Mouse (Mus musculus) intestine, embryonic 15.5 days (tissue): ENCODE data around the gene Rab40c. TPM values are rescaled to one million over a fixed set of nuclear protein-coding genes. Genes with fewer than 3 reads are reported as not detected.
A peak's percentile ranks its signal among the peaks of the same experiment; 100 is the strongest.

Experiments
- ATAC-seq: fragments of 200-750 bp; cut with Nextera tagmentation; 2 replicates; pipeline ENCODE4 v1.8.0; 2017; ENCODE audit warnings: moderate TSS enrichment, moderate library complexity
- H3K27ac ChIP-seq: fragments of 300-500 bp; sonication (generic); 2 replicates; pipeline ENCODE4 v1.5.1; 2015; ENCODE audit warnings: mild to moderate bottlenecking, inconsistent platforms
- H3K27me3 ChIP-seq: fragments of 300-500 bp; sonication (generic); replicated peaks from 2 replicates; pipeline ENCODE4 v1.6.1; 2015; ENCODE audit warnings: inconsistent platforms
- H3K36me3 ChIP-seq: fragments of 300-500 bp; sonication (generic); 2 replicates; pipeline ENCODE4 v1.6.1; 2015; ENCODE audit warnings: inconsistent platforms
- H3K4me1 ChIP-seq: fragments of 300-500 bp; sonication (generic); replicated peaks from 2 replicates; pipeline ENCODE4 v1.6.1; 2015; ENCODE audit warnings: inconsistent platforms
- H3K4me2 ChIP-seq: fragments of 300-500 bp; sonication (generic); replicated peaks from 2 replicates; pipeline ENCODE4 v1.6.1; 2015; ENCODE audit warnings: mild to moderate bottlenecking, inconsistent platforms
- H3K4me3 ChIP-seq: fragments of 300-500 bp; sonication (generic); replicated peaks from 2 replicates; pipeline ENCODE4 v1.5.1; 2015; ENCODE audit warnings: inconsistent platforms
- H3K9ac ChIP-seq: fragments of 300-500 bp; sonication (generic); 2 replicates; pipeline ENCODE4 v1.6.1; 2015; ENCODE audit warnings: inconsistent platforms
- H3K9me3 ChIP-seq: fragments of 300-500 bp; sonication (generic); 2 replicates; pipeline ENCODE4 v1.6.1; 2016; ENCODE audit warnings: inconsistent platforms
- WGBS: fragments of 180-500 bp; shearing (Covaris S2); methylation state at CpG from one replicate; pipeline ENCODE4 v1.1.7; 2015; 5-methylcytosine and 5-hydroxymethylcytosine counted together
- polyA plus RNA-seq: library from polyadenylated mRNA; unstranded; fragments of >200 nt; fragmentation: Nextera tagmentation; extraction: Ambion mirVana; gene quantifications from 2 replicates; pipeline ENCODE4 v1.2.1, GENCODE M21; 2015

The Rab40c gene
- polyA plus RNA-seq, 1 experiment from 2014 or later = 21.4 TPM

- H3K27me3 ChIP-seq = no peaks in the 10 kb centered on the region
- H3K36me3 ChIP-seq = peaks cover 24% of the 10 kb centered on the region
- H3K9me3 ChIP-seq = no peaks in the 10 kb centered on the region
- H3K4me3 ChIP-seq = no peak overlapping the region
- H3K27ac ChIP-seq = 0 out of 2 replicates have a peak overlapping the region, but pooled peaks have one; percentile 13
- ATAC-seq = no peak
- H3K9ac ChIP-seq = no peak overlapping the region
- H3K4me2 ChIP-seq = no peak overlapping the region
- WGBS = 67% methylated on average over 10 of the region's 10 CpGs
- H3K4me1 ChIP-seq = no peaks in the 10 kb centered on the region
Observed at GRCm38 (mm10) chr17:25887467-25887866, 32.1 kb downstream of the Rab40c start.

- no peak for ATAC-seq
Observed at GRCm38 (mm10) chr17:25886806-25887205, 32.7 kb downstream of the Rab40c start.

GRCm38 (mm10) chr17:25885636-25886035, 33.9 kb downstream of the Rab40c start:
- Histone ChIP-seq H3K9ac (no peak overlapping the region), H3K36me3 (peaks cover 24% of the 10 kb centered on the region), H3K27me3 (no peaks in the 10 kb centered on the region), H3K9me3 (no peaks in the 10 kb centered on the region), H3K4me2 (no peak overlapping the region), H3K27ac (no peak overlapping the region), H3K4me3 (no peak overlapping the region), H3K4me1 (peaks cover 4% of the 10 kb centered on the region; the same call in 1 of the 2 replicates)
- WGBS = 67% methylated on average over 4 of the region's 4 CpGs
- no peak for ATAC-seq

More at GRCm38 (mm10) chr17:25886806-25887205, 32.7 kb downstream of the Rab40c start:
- Histone ChIP-seq H3K4me1 (no peaks in the 10 kb centered on the region), H3K27ac (no peak overlapping the region), H3K27me3 (no peaks in the 10 kb centered on the region), H3K9me3 (no peaks in the 10 kb centered on the region), H3K4me3 (no peak overlapping the region), H3K4me2 (no peak overlapping the region), H3K9ac (no peak overlapping the region), H3K36me3 (peaks cover 24% of the 10 kb centered on the region)

- WGBS = 93% methylated on average over 3 of the region's 3 CpGs
- H3K4me2 ChIP-seq = no peak overlapping the region
- no peak for ATAC-seq
- no peak overlapping the region for H3K27ac ChIP-seq
- H3K9ac ChIP-seq = no peak overlapping the region
- no peaks in the 10 kb centered on the region for H3K9me3 ChIP-seq
- H3K36me3 ChIP-seq = peaks cover 18% of the 10 kb centered on the region
- H3K4me1 ChIP-seq = peaks cover 7% of the 10 kb centered on the region; the same call in 1 of the 2 replicates
- H3K27me3 ChIP-seq = no peaks in the 10 kb centered on the region
- H3K4me3 ChIP-seq = no peak overlapping the region
Observed at GRCm38 (mm10) chr17:25883824-25884223, 35.7 kb downstream of the Rab40c start.

DNA sequence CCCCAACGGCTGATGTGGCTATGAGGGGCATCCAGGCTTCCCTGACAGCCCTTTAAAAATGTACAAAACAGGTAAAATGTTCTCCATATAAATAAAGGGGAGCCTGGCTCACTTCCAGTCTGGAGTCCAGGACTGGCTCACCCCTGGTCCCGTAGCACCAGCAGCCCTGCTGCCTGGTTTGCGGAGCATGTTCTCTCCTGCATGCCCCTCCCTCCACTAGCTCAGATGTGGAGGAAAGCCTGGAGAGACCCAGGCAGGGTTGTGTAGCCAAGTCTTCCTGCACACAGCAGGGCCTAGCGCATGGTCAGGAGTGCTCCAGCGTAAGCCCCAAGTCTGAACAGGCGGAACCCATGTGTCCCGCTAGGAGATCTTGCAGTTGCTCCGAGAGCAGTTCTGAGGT, 36.3 kb downstream of the Rab40c start:
- Histone ChIP-seq H3K4me2 (no peak overlapping the region), H3K36me3 (peaks cover 21% of the 10 kb centered on the region), H3K4me1 (peaks cover 7% of the 10 kb centered on the region; the same call in 1 of the 2 replicates), H3K27ac (no peak overlapping the region), H3K4me3 (no peak overlapping the region), H3K27me3 (no peaks in the 10 kb centered on the region), H3K9me3 (no peaks in the 10 kb centered on the region), H3K9ac (no peak overlapping the region)
- ATAC-seq = no peak
- 84% methylated on average over 8 of the region's 8 CpGs for WGBS

- no peaks in the 10 kb centered on the region for H3K9me3 ChIP-seq
- no peak overlapping the region for H3K27ac ChIP-seq
- H3K4me1 ChIP-seq = peaks cover 7% of the 10 kb centered on the region; the same call in 1 of the 2 replicates
- WGBS = 43% methylated on average over 5 of the region's 5 CpGs
- H3K4me2 ChIP-seq = no peak overlapping the region
- no peak for ATAC-seq
- no peaks in the 10 kb centered on the region for H3K27me3 ChIP-seq
- H3K4me3 ChIP-seq = no peak overlapping the region
- H3K36me3 ChIP-seq = peaks cover 25% of the 10 kb centered on the region
- no peak overlapping the region for H3K9ac ChIP-seq
Observed at GRCm38 (mm10) chr17:25882306-25882705, 37.2 kb downstream of the Rab40c start.

GRCm38 (mm10) chr17:25881691-25882090, 37.8 kb downstream of the Rab40c start:
- H3K9ac ChIP-seq = no peak overlapping the region
- peaks cover 25% of the 10 kb centered on the region for H3K36me3 ChIP-seq
- ATAC-seq = no peak
- no peaks in the 10 kb centered on the region for H3K27me3 ChIP-seq
- no peak overlapping the region for H3K27ac ChIP-seq
- no peak overlapping the region for H3K4me2 ChIP-seq
- peaks cover 11% of the 10 kb centered on the region for H3K4me1 ChIP-seq
- H3K9me3 ChIP-seq = no peaks in the 10 kb centered on the region
- H3K4me3 ChIP-seq = no peak overlapping the region
- 40% methylated on average over 4 of the region's 4 CpGs for WGBS

DNA sequence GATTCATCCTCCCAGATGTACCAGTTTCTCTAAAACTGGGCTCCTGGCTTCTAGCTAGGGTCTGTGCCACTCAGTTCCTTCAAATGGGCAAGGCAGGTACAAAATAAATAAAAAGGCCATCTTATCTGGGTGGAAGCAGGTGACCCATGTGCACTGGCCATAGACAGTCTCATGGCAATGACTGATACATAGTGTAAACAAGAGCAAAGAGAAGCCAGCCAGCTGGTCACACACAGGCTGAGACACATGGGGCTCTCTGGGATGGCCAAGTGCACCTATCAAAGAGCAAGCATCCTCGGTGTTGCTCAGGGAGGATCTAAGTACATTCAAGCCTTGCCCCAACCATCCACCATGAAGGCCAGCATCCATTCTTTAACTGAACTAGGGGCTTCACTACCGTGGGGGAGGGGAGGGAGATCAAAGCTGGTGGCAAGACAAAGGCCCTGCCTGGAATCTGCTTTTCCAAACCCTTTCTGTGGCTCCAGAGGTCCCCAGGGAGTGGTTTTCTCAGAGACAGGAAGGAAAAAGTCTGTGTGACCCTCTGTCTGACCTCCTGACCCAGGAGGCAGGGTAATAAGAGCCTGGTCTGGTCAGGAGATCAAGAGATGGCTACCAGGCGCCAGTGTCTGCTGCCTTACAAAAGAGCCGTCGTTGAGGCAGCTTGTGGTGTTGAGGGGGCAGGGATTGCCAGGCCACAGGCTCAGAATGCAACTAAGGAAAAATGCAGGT, 38.5 kb downstream of the Rab40c start:
- Histone ChIP-seq H3K27me3 (no peaks in the 10 kb centered on the region), H3K36me3 (peaks cover 25% of the 10 kb centered on the region), H3K4me1 (peaks cover 17% of the 10 kb centered on the region), H3K9me3 (no peaks in the 10 kb centered on the region), H3K9ac (no peak overlapping the region), H3K27ac (no peak overlapping the region), H3K4me2 (no peak overlapping the region), H3K4me3 (no peak overlapping the region)
- 17% methylated on average over 5 of the region's 5 CpGs for WGBS
- ATAC-seq = no peak

GRCm38 (mm10) chr17:25880196-25880910, 39.2 kb downstream of the Rab40c start, which contains the start of gene Wfikkn1:
Wfikkn1 (minus strand) TSS chr17:25880858.
- 38% methylated on average over 5 of the region's 5 CpGs for WGBS
- Histone ChIP-seq H3K4me1 (peaks cover 21% of the 10 kb centered on the region), H3K4me2 (no peak within 1 kb of the TSS), H3K36me3 (peaks cover 25% of the 10 kb centered on the region), H3K9ac (no peak within 1 kb of the TSS), H3K27ac (no peak within 1 kb of the TSS), H3K4me3 (no peak within 1 kb of the TSS), H3K27me3 (no peaks in the 10 kb centered on the region), H3K9me3 (no peaks in the 10 kb centered on the region)
- no peak for ATAC-seq

GRCm38 (mm10) chr17:25879750-25880149, 39.8 kb downstream of the Rab40c start:
- Histone ChIP-seq H3K27ac (no peak overlapping the region), H3K9me3 (no peaks in the 10 kb centered on the region), H3K4me2 (no peak overlapping the region), H3K27me3 (no peaks in the 10 kb centered on the region), H3K4me1 (peaks cover 21% of the 10 kb centered on the region), H3K9ac (no peak overlapping the region), H3K4me3 (no peak overlapping the region), H3K36me3 (peaks cover 25% of the 10 kb centered on the region)
- no peak for ATAC-seq
- WGBS = 76% methylated on average over 8 of the region's 8 CpGs

- WGBS = 59% methylated on average over 4 of the region's 4 CpGs
- Histone ChIP-seq H3K36me3 (peaks cover 23% of the 10 kb centered on the region), H3K9ac (no peak overlapping the region), H3K27me3 (no peaks in the 10 kb centered on the region), H3K9me3 (no peaks in the 10 kb centered on the region), H3K4me3 (no peak overlapping the region), H3K4me1 (peaks cover 21% of the 10 kb centered on the region), H3K27ac (no peak overlapping the region), H3K4me2 (no peak overlapping the region)
- ATAC-seq = no peak
Observed at GRCm38 (mm10) chr17:25879261-25879660, 40.3 kb downstream of the Rab40c start.

GRCm38 (mm10) chr17:25878611-25879180, 40.8 kb downstream of the Rab40c start:
- 93% methylated on average over 19 of the region's 19 CpGs for WGBS
- no peak for ATAC-seq
- H3K4me2 ChIP-seq = no peak overlapping the region
- H3K4me3 ChIP-seq = no peak overlapping the region
- H3K4me1 ChIP-seq = peaks cover 26% of the 10 kb centered on the region
- no peaks in the 10 kb centered on the region for H3K9me3 ChIP-seq
- peaks cover 21% of the 10 kb centered on the region for H3K36me3 ChIP-seq
- no peak overlapping the region for H3K9ac ChIP-seq
- no peak overlapping the region for H3K27ac ChIP-seq
- H3K27me3 ChIP-seq = no peaks in the 10 kb centered on the region
